Mouse (Mus musculus) neural tube, embryonic 14.5 days (tissue): ENCODE measurements around the gene Pkm. TPM values are rescaled to one million over a fixed set of nuclear protein-coding genes. Genes with fewer than 3 reads are reported as not detected.

Experiments used
- ATAC-seq: fragments of 200-750 bp; cut with Nextera tagmentation; 2 replicates; pipeline ENCODE4 v1.8.0; 2017; ENCODE audit warnings: low read depth, mild to moderate bottlenecking, moderate TSS enrichment, moderate library complexity
- H3K27ac ChIP-seq: fragments of 300-500 bp; sonication (generic); 2 replicates; pipeline ENCODE4 v1.5.1; 2014; ENCODE audit warnings: low read depth, mild to moderate bottlenecking, control low read depth, low read length, moderate library complexity, mixed read lengths
- H3K27me3 ChIP-seq: fragments of 300-500 bp; sonication (generic); 2 replicates; pipeline ENCODE4 v1.6.1; 2014; ENCODE audit warnings: low read length; ENCODE audit not compliant: control insufficient read depth, insufficient read depth
- H3K36me3 ChIP-seq: fragments of 300-500 bp; sonication (generic); 2 replicates; pipeline ENCODE4 v1.6.1; 2014; ENCODE audit warnings: low read length, mixed read lengths; ENCODE audit not compliant: control insufficient read depth, insufficient read depth
- H3K4me1 ChIP-seq: fragments of 300-500 bp; sonication (generic); 2 replicates; pipeline ENCODE4 v1.6.1; 2014; ENCODE audit warnings: low read length; ENCODE audit not compliant: control insufficient read depth, insufficient read depth
- H3K4me2 ChIP-seq: fragments of 300-500 bp; sonication (generic); 2 replicates; pipeline ENCODE4 v1.6.1; 2014; ENCODE audit warnings: mild to moderate bottlenecking, low read depth, low read length, control low read depth
- H3K4me3 ChIP-seq: fragments of 300-500 bp; sonication (generic); 2 replicates; pipeline ENCODE4 v1.5.1; 2014; ENCODE audit warnings: low read depth, low read length, control low read depth, mixed read lengths
- H3K9ac ChIP-seq: fragments of 300-500 bp; sonication (generic); replicated peaks from 2 replicates; pipeline ENCODE4 v1.6.1; 2014; ENCODE audit warnings: low read depth, mild to moderate bottlenecking, control low read depth, low read length, mixed read lengths
- H3K9me3 ChIP-seq: fragments of 300-500 bp; sonication (generic); 2 replicates; pipeline ENCODE4 v1.6.1; 2016; ENCODE audit warnings: low read length; ENCODE audit not compliant: control insufficient read depth
- WGBS: fragments of 180-500 bp; shearing (Covaris S2); extraction: QIAGEN DNeasy Blood & Tissue Kit; methylation state at CpG from one replicate; pipeline ENCODE4 v1.1.7; 2014; 5-methylcytosine and 5-hydroxymethylcytosine counted together
- polyA plus RNA-seq: library from polyadenylated mRNA; unstranded; fragments of >200 nt; fragmentation: Nextera tagmentation; extraction: Ambion mirVana; gene quantifications from 2 replicates; pipeline ENCODE4 v1.2.1, GENCODE M21; 2014

Gene Pkm
- polyA plus RNA-seq, 1 experiment from 2014 or later = 834 TPM

GRCm38 (mm10) chr9:59653371-59653770 lies 2.8 kb upstream of the Pkm start:
- H3K9me3 ChIP-seq = no peaks in the 10 kb centered on the region
- 39% methylated on average over 3 of the region's 3 CpGs for WGBS
- no peak overlapping the region for H3K9ac ChIP-seq
- H3K4me2 ChIP-seq = no peak overlapping the region
- no peak for ATAC-seq
- peaks cover 18% of the 10 kb centered on the region for H3K36me3 ChIP-seq
- H3K27me3 ChIP-seq = no peaks in the 10 kb centered on the region
- no peak overlapping the region for H3K4me3 ChIP-seq
- no peak overlapping the region for H3K27ac ChIP-seq
- H3K4me1 ChIP-seq = peaks cover 8% of the 10 kb centered on the region; the same call in 1 of the 2 replicates

GRCm38 (mm10) chr9:59654450-59654983 lies 1.7 kb upstream of the Pkm start:
- H3K4me1 ChIP-seq = peaks cover 19% of the 10 kb centered on the region
- H3K4me3 ChIP-seq = no peak overlapping the region
- H3K4me2 ChIP-seq = no peak overlapping the region
- H3K27ac ChIP-seq = no peak overlapping the region
- 89% methylated on average over 2 of the region's 2 CpGs for WGBS
- no peaks in the 10 kb centered on the region for H3K9me3 ChIP-seq
- no peak for ATAC-seq
- no peak overlapping the region for H3K9ac ChIP-seq
- H3K36me3 ChIP-seq = peaks cover 10% of the 10 kb centered on the region; the same call in 1 of the 2 replicates
- H3K27me3 ChIP-seq = no peaks in the 10 kb centered on the region

GRCm38 (mm10) chr9:59656635-59657617 lies 758 bp downstream of the Pkm start:
- Histone ChIP-seq H3K4me2 (peak overlapping the region; percentile 67), H3K27me3 (no peaks in the 10 kb centered on the region), H3K4me3 (peak overlapping the region; percentile 75), H3K36me3 (no peaks in the 10 kb centered on the region), H3K9ac (peak overlapping the region; percentile 88), H3K27ac (peak overlapping the region; percentile 97), H3K9me3 (no peaks in the 10 kb centered on the region), H3K4me1 (peaks cover 43% of the 10 kb centered on the region)
- ATAC-seq = peak; percentile 60
- under 1% methylated on average over 65 of the region's 65 CpGs for WGBS

GRCm38 (mm10) chr9:59658146-59658545 lies 2.0 kb downstream of the Pkm start:
- Histone ChIP-seq H3K27ac (peak overlapping the region; percentile 97), H3K4me2 (peak overlapping the region; percentile 67), H3K27me3 (no peaks in the 10 kb centered on the region), H3K4me3 (peak overlapping the region; percentile 75), H3K36me3 (no peaks in the 10 kb centered on the region), H3K9me3 (no peaks in the 10 kb centered on the region), H3K4me1 (peaks cover 51% of the 10 kb centered on the region), H3K9ac (peak overlapping the region; percentile 88)
- WGBS = 4% methylated on average over 4 of the region's 4 CpGs
- no peak for ATAC-seq

GRCm38 (mm10) chr9:59659036-59660026 lies 3.2 kb downstream of the Pkm start:
- WGBS = 22% methylated on average over 14 of the region's 14 CpGs
- no peak for ATAC-seq
- H3K36me3 ChIP-seq = no peaks in the 10 kb centered on the region
- H3K9ac ChIP-seq = no peak overlapping the region; the same call in 1 of the 2 replicates
- H3K27me3 ChIP-seq = no peaks in the 10 kb centered on the region
- peak overlapping the region; percentile 67 for H3K4me2 ChIP-seq
- peak overlapping the region; percentile 75 for H3K4me3 ChIP-seq
- no peaks in the 10 kb centered on the region for H3K9me3 ChIP-seq
- peak overlapping the region; percentile 23; the same call in 1 of the 2 replicates for H3K27ac ChIP-seq
- H3K4me1 ChIP-seq = peaks cover 59% of the 10 kb centered on the region

GRCm38 (mm10) chr9:59660421-59660820 lies 4.3 kb downstream of the Pkm start:
- peaks cover 59% of the 10 kb centered on the region for H3K4me1 ChIP-seq
- no peak overlapping the region for H3K9ac ChIP-seq
- no peak overlapping the region for H3K4me3 ChIP-seq
- no peak for ATAC-seq
- H3K27ac ChIP-seq = no peak overlapping the region
- peaks cover 5% of the 10 kb centered on the region; the same call in 1 of the 2 replicates for H3K36me3 ChIP-seq
- H3K4me2 ChIP-seq = peak overlapping the region; percentile 67; the same call in 1 of the 2 replicates
- H3K9me3 ChIP-seq = no peaks in the 10 kb centered on the region
- 42% methylated on average over 10 of the region's 10 CpGs for WGBS
- H3K27me3 ChIP-seq = no peaks in the 10 kb centered on the region

GRCm38 (mm10) chr9:59661298-59661975 lies 5.3 kb downstream of the Pkm start:
- Histone ChIP-seq H3K4me2 (no peak overlapping the region), H3K9me3 (no peaks in the 10 kb centered on the region), H3K4me3 (no peak overlapping the region), H3K27me3 (no peaks in the 10 kb centered on the region), H3K9ac (no peak overlapping the region), H3K36me3 (peaks cover 14% of the 10 kb centered on the region), H3K27ac (no peak overlapping the region), H3K4me1 (peaks cover 54% of the 10 kb centered on the region)
- ATAC-seq = no peak
- WGBS = 60% methylated on average over 6 of the region's 6 CpGs

GRCm38 (mm10) chr9:59663226-59663625 lies 7.1 kb downstream of the Pkm start:
- Histone ChIP-seq H3K9me3 (no peaks in the 10 kb centered on the region), H3K4me1 (peaks cover 52% of the 10 kb centered on the region), H3K9ac (no peak overlapping the region), H3K36me3 (peaks cover 32% of the 10 kb centered on the region), H3K4me3 (no peak overlapping the region), H3K4me2 (no peak overlapping the region), H3K27ac (no peak overlapping the region), H3K27me3 (no peaks in the 10 kb centered on the region)
- no peak for ATAC-seq
- 85% methylated on average over 7 of the region's 7 CpGs for WGBS
